Mouse (Mus musculus) CD4-positive helper T cell, adult 2 months (primary cell): Measurements from ENCODE around the gene Gm9844.

Experiments used
- DNase-seq: peaks from one replicate; pipeline ENCODE4 v3.0.0-alpha.2; 2012; ENCODE audit warnings: low read depth, missing footprints, low spot score

Gm9844 gene

DNA sequence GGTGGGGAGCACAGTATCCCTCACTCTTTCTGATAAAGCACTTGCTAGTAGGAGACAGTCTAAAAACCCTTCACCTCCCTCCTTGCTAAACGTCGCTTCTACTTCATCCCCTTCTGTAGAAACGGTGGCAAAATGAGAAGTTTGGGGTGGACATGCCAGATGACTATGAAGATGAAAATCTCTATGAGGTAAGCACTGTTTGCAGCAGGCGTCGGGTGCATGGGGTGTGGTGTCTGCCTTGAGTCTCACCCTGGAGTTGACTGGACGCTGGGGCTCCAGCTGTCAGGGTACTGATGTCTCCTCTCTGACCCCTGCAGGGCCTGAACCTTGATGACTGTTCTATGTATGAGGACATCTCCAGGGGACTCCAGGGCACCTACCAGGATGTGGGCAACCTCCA, 39.1 kb downstream of the Gm9844 start:
- DNase-seq, result no peak

DNA sequence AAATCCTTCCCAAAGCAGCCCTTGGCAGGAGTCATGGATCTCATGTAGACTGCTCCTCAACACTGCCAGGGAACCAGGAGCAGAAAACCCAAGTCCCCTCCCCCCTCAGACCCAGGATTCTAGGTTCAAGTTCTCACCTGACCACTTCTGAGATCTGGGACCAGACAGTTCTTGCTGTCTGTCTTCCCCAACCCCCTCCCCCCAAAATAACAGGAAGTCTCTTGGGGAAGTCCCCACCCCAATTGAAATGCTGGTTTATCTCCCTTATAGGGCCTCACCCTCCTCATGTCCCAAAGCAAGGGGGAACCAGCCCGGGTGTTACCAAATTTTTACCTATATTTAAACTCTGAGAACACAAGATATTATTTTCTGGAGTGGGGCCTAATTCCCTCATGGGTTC, 39.8 kb downstream of the Gm9844 start:
- peak; percentile 81 for DNase-seq

DNA sequence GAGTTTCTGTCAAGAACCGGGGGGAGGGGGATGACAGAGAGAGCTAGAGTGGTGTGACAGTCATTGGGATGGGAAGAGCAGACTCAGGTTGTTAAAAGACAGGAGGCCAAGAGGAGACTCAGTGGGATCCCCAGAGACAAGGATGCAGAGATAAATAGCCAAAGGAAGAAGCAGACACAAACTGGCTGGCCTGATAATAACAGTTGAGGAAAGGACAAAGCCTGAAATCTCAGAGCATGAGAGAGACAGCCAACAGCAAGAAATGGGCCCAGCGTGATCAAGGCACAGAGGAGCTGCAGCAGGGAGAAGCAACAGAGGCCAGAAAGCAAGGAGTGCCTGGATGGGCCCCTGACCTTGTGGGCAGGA, 40.2 kb downstream of the Gm9844 start:
- no peak for DNase-seq

DNA sequence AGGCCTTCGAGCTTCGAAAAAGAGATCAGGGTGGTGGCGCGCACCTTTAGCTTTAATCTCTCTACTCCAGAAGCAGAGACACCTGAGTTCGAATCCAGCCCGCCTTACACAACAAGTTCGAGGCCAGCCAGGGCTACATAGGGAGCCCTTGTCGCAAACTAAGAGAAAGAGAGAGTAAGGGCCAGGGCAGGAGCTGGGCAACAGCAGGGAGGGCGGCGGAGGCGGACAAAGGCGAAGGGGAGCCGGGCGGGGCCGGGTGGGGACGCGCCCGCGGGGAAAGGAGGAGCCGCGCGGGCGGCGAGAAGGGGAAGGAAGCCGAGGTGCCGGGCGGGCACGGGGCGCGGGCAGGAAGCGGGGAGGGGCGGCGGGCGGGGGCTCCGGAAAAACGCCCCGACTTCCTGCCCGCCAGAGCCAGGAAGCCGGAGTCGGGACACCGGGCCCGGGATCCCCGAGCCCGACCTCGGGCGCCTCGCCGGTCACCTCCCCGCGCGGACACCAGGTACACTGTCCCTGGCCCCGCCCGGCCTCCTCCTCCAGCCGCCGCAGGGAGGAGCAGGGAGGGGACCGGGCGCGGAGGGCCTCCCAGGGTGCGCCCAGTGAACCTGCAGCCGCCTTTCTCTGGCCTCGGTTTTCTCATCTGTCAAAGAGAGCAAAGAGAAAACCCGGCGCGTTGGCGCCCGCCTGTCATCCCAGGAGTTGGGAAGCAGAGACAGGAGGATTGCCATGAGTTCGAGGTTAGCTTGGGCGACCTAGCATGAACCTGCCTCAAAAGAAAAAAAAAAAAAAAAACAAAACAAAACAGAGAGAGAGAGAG, 40.8 kb downstream of the Gm9844 start, which contains the start of gene Arhgef1:
TSS of gene Arhgef1 (plus strand) at position 283 of the 814 bp plus-strand sequence.
- DNase-seq, result peak; percentile 89

GRCm38 (mm10) chr7:24903444-24903825, 41.4 kb downstream of the Gm9844 start:
- DNase-seq, result no peak

DNA sequence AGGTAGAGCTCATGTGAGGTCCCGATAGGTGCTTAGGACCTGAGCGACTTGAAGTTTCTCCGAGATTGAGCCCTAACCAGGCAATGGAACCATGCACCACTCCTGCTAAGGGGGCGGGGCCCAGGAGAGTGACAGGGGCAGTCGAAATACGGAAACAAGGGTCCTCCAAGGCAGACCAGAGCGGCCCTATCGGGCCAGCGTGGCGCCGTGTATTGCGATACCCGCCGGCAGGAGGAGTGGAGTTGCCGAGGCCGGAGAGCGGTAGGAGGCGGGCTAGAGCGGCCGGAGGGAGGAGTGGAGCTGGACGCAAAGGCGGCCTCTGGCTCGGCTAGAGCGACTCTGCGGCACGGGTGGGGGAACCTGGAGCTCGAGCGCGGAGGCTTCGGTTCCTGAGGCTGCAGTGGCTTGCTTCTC, 42.1 kb downstream of the Gm9844 start:
- DNase-seq, result peak; percentile 97

- peak; percentile 79 for DNase-seq
These were observed 42.9 kb downstream of the Gm9844 start for GRCm38 (mm10) chr7:24904936-24905335.

DNA sequence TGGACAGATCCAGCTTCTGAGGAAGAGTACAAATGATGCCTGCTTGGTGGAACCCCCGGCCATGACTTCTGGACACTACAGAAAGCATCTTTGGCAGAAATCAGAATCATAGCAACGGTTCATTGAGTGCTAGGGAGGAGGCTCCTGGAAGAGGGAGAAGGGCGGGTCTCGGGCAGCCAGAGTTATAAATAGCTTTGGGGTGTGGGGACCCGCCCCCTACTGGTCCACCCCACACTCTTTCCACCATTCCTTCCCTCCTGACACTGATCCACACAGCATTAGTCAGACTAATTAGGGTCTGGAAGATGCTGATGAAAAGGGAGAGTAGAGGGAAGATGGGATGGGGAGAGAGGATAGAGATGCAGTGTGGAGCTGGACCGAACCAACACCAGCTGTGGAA, 44.5 kb downstream of the Gm9844 start:
- no peak for DNase-seq

GRCm38 (mm10) chr7:24907211-24907748, 45.3 kb downstream of the Gm9844 start:
- DNase-seq, result peak; percentile 89
